Mouse (Mus musculus) forebrain, embryonic 12.5 days (tissue): Measurements from ENCODE around the gene Camkmt. TPM values are rescaled to one million over a fixed set of nuclear protein-coding genes. Genes with fewer than 3 reads are reported as not detected.

Experiments used
- ATAC-seq: fragments of 200-750 bp; cut with Nextera tagmentation; 2 replicates; pipeline ENCODE4 v1.8.0; 2017; ENCODE audit warnings: moderate TSS enrichment; ENCODE audit not compliant: low FRiP score
- H3K27ac ChIP-seq: fragments of 300-500 bp; sonication (generic); 2 replicates; pipeline ENCODE4 v1.5.1; 2016; ENCODE audit warnings: mild to moderate bottlenecking
- H3K27me3 ChIP-seq: fragments of 300-500 bp; sonication (generic); 2 replicates; pipeline ENCODE4 v1.6.1; 2016; ENCODE audit warnings: mild to moderate bottlenecking
- H3K36me3 ChIP-seq: fragments of 300-500 bp; sonication (generic); replicated peaks from 2 replicates; pipeline ENCODE4 v1.6.1; 2016; ENCODE audit warnings: mild to moderate bottlenecking
- H3K4me1 ChIP-seq: fragments of 300-500 bp; sonication (generic); 2 replicates; pipeline ENCODE4 v1.6.1; 2016
- H3K4me2 ChIP-seq: fragments of 300-500 bp; sonication (generic); 2 replicates; pipeline ENCODE4 v1.6.1; 2016; ENCODE audit warnings: mild to moderate bottlenecking, moderate library complexity
- H3K4me3 ChIP-seq: fragments of 300-500 bp; sonication (generic); replicated peaks from 2 replicates; pipeline ENCODE4 v1.5.1; 2016; ENCODE audit warnings: mild to moderate bottlenecking
- H3K9ac ChIP-seq: fragments of 300-500 bp; sonication (generic); 2 replicates; pipeline ENCODE4 v1.6.1; 2016; ENCODE audit warnings: mild to moderate bottlenecking
- H3K9me3 ChIP-seq: fragments of 300-500 bp; sonication (generic); 2 replicates; pipeline ENCODE4 v1.6.1; 2016
- WGBS: fragments of 180-500 bp; shearing (Covaris S2); methylation state at CpG from one replicate; pipeline ENCODE4 v1.1.7; 2016; 5-methylcytosine and 5-hydroxymethylcytosine counted together
- polyA plus RNA-seq: library from polyadenylated mRNA; unstranded; fragments of >200 nt; fragmentation: Nextera tagmentation; extraction: Ambion mirVana; gene quantifications from 2 replicates; pipeline ENCODE4 v1.2.1, GENCODE M21; 2016

Camkmt gene
- polyA plus RNA-seq, 1 experiment from 2014 or later = 16.0 TPM

DNA sequence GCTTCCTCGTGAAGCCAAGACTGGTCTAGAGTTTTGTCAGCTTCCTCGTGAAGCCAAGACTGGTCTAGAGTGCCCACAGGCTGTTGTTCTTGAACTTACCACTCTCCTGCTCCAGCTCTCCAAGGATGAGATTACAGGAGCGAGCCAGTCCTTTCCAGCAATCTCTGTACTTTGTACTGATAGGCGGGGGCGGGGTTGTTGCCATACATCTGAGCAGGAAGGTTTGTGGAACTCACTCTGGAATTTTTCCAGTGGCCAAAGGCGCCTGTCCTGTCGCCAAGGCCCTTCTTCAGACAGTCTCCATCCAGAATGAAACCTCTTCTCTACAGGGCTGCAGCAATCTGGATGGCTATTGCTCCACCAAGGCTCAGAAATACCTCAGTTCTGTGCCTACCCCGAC is 393.7 kb downstream of the Camkmt start:
- peaks cover 72% of the 10 kb centered on the region for H3K27me3 ChIP-seq
- no peak overlapping the region for H3K9ac ChIP-seq
- no peak for ATAC-seq
- no peak overlapping the region for H3K4me2 ChIP-seq
- no peaks in the 10 kb centered on the region for H3K9me3 ChIP-seq
- no peaks in the 10 kb centered on the region for H3K36me3 ChIP-seq
- no peak overlapping the region for H3K4me3 ChIP-seq
- H3K27ac ChIP-seq = no peak overlapping the region
- H3K4me1 ChIP-seq = peaks cover 32% of the 10 kb centered on the region
- WGBS = 65% methylated on average over 7 of the region's 8 CpGs

DNA sequence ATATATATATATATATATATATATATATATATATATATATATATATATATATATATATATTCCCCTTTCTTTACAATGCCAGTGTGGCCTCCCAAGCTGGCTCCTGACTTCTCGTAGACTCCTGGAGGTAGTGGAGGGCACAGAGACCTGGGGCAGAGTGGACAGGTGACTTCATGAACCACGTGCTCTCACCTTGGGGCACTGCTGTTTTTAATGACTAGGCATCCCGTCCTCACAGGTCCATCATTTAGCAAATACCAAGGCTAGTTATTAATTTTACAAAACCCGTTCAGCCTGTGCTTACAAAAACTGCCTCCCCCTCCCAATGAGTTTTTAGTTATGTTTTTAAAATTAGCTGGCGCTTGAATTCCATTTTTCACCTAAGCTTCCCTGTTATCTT is 394.2 kb downstream of the Camkmt start:
- H3K27ac ChIP-seq = no peak overlapping the region
- no peak overlapping the region; the same call in 1 of the 2 replicates for H3K4me3 ChIP-seq
- WGBS = 38% methylated on average over 5 of the region's 5 CpGs
- peaks cover 38% of the 10 kb centered on the region for H3K4me1 ChIP-seq
- no peaks in the 10 kb centered on the region for H3K9me3 ChIP-seq
- no peaks in the 10 kb centered on the region for H3K36me3 ChIP-seq
- peak overlapping the region; percentile 38; the same call in 1 of the 2 replicates for H3K9ac ChIP-seq
- peak overlapping the region; percentile 59 for H3K4me2 ChIP-seq
- H3K27me3 ChIP-seq = peaks cover 77% of the 10 kb centered on the region
- no peak for ATAC-seq

DNA sequence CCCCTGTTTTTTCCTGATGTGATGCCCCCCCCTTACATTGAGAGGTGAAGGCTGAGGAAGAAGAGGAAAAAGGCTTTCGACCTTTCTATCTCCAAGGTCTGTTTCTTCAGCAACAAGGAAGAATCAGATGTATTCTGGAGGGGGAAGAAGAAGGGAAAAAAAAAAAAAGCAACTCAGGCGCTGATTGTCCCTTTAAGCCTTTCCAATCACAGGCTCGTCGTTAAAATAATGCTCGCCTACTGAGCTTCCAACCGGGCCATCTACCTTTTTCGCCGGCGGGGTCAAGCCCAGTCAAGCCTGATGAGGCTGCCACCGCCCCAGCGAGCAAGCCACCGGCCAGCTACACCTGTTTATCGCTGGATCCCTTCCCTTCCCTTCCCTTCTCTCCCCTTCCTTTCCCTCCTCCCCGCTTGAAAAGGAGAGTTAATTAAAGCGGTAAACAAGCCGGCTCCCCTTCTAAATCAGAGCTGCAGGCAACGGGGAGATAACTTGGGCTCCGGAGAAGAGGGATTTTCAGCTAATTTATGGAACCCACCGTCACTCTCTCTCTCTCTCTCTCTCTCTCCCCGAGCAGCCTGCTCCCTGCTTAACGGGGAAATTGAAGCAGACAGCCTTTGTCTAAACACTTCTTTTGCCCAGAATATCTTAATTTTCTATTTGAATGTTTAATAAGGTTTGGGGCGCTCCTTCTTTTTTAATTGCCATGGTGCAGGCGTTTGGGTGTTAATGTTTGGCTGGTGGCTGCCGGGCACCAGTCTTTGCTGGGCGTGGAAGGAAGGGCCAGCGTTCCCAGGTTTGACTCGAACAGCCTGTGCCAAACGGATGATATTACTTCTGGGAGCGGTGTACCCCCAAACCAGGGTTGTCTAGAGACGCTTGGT is 395.0 kb downstream of the Camkmt start:
- peaks cover 42% of the 10 kb centered on the region for H3K4me1 ChIP-seq
- peak overlapping the region; percentile 66 for H3K27ac ChIP-seq
- H3K27me3 ChIP-seq = peaks cover 82% of the 10 kb centered on the region
- peak overlapping the region; percentile 38 for H3K9ac ChIP-seq
- no peak for ATAC-seq
- no peaks in the 10 kb centered on the region for H3K36me3 ChIP-seq
- WGBS = under 1% methylated on average over 30 of the region's 30 CpGs
- peak overlapping the region; percentile 31 for H3K4me3 ChIP-seq
- no peaks in the 10 kb centered on the region for H3K9me3 ChIP-seq
- peak overlapping the region; percentile 59 for H3K4me2 ChIP-seq

DNA sequence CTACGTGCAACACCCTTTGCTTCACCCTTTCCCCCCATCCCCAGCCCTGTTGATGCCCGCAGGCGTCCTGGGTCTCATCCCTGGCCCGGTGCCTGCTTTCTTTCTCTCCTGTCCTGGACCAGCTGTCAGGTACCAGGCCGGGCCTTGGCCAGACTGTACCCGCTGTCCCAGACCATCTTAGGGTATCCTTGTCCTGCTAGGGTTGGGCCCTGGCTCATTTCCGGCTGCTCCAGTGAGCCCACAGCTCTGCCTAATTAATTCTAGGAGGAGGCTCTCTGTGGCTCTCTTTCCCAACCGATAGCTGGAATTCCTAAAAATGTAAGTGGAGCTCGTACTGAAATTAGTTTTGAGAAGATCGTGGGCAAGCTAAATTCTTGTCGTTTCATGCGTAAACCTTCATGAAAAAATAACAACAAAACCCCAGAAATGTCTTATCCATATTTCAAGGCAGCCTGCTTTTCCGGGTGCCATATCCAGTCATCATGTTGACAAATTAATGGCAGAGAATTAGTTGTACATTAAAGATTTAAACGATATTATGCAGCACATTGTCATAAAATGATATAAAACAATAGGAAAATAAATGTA is 395.7 kb downstream of the Camkmt start:
- Histone ChIP-seq H3K27ac (peak overlapping the region; percentile 66), H3K9ac (peak overlapping the region; percentile 36), H3K9me3 (no peaks in the 10 kb centered on the region), H3K36me3 (no peaks in the 10 kb centered on the region), H3K4me3 (peak overlapping the region; percentile 36), H3K27me3 (peaks cover 82% of the 10 kb centered on the region), H3K4me1 (peaks cover 42% of the 10 kb centered on the region), H3K4me2 (peak overlapping the region; percentile 59)
- WGBS = under 1% methylated on average over 14 of the region's 14 CpGs
- 0 out of 2 replicates have a peak, but pooled peaks have one; percentile 10 for ATAC-seq

DNA sequence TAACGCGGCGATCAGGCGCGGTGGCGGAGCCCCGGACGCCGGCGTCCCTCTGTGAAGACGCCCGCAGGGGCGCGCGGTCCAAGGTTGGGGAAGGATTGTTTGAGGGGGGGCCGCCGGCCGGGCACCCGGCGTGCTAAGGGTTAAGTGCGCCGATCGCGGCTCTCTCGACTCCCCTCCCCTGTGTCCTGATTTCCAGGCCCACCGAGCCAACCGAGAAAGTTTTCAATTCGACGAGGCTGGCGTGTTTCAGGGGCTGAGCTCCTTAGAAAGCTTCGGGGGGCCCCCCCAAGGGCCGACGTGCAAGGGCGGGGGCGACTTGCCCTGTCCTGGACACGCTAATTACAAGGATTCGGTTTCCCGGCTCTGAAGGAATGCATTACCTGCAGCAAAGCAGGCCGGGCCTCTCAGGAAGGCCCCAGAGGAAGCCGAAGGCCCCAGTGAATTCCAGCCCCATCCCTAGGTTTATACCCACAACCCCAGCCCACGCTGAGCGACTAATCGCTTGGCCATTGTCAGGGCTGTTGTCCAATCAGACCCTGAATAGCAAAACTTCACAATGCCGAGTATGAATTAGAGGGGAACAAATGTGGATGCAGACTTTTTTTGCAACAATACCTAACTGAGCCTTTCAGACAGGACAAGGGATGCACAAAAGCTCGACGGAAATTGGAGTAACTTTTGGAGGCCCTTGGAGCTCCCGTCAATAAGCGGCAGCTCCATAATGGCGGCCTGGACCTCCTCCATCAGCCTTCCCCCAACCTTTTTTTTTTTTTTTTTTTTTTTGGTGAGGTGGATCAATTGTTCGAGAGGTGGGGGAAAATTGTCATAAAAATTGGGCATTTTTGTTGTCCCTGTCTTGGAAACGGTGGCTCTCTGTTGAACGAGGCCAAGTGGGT is 396.5 kb downstream of the Camkmt start:
- H3K4me1 ChIP-seq = peaks cover 42% of the 10 kb centered on the region
- peak; percentile 70 for ATAC-seq
- H3K36me3 ChIP-seq = no peaks in the 10 kb centered on the region
- no peaks in the 10 kb centered on the region for H3K9me3 ChIP-seq
- peak overlapping the region; percentile 36 for H3K4me3 ChIP-seq
- WGBS = under 1% methylated on average over 52 of the region's 52 CpGs
- peak overlapping the region; percentile 51 for H3K9ac ChIP-seq
- peak overlapping the region; percentile 59 for H3K4me2 ChIP-seq
- peaks cover 80% of the 10 kb centered on the region for H3K27me3 ChIP-seq
- peak overlapping the region; percentile 66 for H3K27ac ChIP-seq

DNA sequence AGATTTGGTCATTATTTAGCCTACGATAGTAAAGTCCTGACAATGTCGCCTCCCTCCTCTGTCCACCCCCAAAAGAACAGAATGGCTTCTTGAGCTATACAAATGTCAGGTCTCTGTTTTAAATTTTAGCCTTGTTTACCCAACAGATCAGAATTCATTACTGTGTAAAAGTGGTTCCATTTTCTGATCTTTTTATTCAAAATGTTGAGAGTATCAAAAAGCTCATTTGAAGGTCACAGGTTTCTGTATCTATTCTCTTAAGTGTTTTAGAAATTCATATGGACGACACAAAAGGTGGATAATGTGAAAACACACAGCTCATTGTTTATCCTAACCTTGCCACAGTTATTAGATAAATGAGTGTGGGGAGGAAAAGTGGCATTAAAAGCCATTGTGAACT is 397.2 kb downstream of the Camkmt start:
- Histone ChIP-seq H3K36me3 (no peaks in the 10 kb centered on the region), H3K4me2 (no peak overlapping the region), H3K9ac (no peak overlapping the region), H3K4me3 (no peak overlapping the region), H3K9me3 (no peaks in the 10 kb centered on the region), H3K27me3 (peaks cover 75% of the 10 kb centered on the region), H3K27ac (no peak overlapping the region), H3K4me1 (peaks cover 42% of the 10 kb centered on the region)
- ATAC-seq = no peak
- WGBS = 15% methylated on average over 3 of the region's 3 CpGs

DNA sequence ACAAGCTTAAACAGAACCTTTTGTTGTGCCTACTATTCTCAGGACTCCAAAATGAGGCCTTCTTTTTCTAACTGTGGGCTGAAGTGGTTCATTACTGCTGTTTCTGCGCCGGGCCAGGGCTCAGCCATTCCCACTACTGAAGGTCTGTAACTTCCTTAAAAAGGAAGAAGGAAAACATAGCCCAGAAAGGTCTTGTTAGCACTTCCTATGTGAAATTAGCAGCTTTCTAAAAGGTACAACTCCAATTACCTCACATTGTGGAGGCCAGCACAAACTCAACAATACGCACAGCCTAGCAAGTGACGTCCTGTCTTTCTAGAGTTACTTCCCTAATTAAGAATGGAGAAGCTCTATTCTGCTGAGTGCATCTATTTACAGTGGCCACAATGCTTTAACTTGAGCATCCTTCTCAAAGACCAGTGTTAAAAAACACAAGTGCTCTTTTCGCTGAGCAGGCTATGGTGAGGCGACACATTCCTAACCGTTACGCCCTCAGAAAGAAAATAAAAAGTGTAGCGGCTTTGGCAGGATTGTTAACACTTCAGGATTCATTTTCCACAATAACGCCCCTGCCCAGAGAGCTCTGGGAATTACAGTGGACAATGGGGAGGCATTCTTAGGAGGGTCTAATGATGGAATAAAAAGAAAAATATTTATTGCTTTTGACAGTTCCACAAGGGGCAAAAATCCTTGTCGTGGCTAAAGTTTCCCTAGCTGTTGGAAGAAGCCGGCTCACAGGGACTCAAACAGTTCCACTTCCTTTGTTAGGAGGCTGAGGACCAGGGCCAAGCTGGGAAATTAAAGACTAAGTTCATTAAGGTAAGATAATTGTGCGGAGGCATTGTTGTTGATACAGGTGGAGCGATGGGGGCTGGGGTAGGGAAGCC is 398.5 kb downstream of the Camkmt start:
- H3K4me1 ChIP-seq = peaks cover 42% of the 10 kb centered on the region
- no peak; the same call in 1 of the 2 replicates for ATAC-seq
- 3% methylated on average over 14 of the region's 14 CpGs for WGBS
- no peak overlapping the region for H3K4me3 ChIP-seq
- H3K36me3 ChIP-seq = no peaks in the 10 kb centered on the region
- H3K9ac ChIP-seq = no peak overlapping the region
- no peaks in the 10 kb centered on the region for H3K9me3 ChIP-seq
- peaks cover 63% of the 10 kb centered on the region for H3K27me3 ChIP-seq
- peak overlapping the region; percentile 9 for H3K27ac ChIP-seq
- H3K4me2 ChIP-seq = peak overlapping the region; percentile 4; the same call in 1 of the 2 replicates

DNA sequence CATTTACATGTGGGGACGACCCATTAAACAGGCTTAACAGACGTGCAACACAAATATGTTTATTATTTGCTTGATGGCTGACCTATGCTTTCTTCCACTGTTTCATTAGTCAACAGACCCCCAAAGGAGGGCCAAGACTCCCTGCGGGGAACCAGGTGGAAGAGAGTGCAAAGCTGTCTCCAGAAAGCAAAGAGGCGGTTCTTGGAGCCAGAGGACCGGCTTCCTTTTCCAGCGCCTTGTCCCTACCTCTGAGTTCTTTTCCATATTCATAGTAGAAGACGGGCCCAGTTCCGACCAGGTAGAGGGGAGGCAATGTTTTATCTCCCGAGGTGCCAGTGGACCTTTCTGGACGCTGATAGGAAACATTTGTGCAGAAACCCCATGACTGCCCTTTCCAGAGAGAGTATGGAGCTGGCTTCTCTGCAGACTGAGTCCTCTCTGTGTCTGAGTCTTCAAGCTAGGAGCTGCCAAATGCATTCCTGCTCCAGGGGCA is 399.2 kb downstream of the Camkmt start:
- WGBS = 2% methylated on average over 10 of the region's 10 CpGs
- Histone ChIP-seq H3K27ac (peak overlapping the region; percentile 9; the same call in 1 of the 2 replicates), H3K27me3 (peaks cover 61% of the 10 kb centered on the region), H3K36me3 (no peaks in the 10 kb centered on the region), H3K4me1 (peaks cover 42% of the 10 kb centered on the region), H3K4me2 (peak overlapping the region; percentile 4; the same call in 1 of the 2 replicates), H3K9me3 (no peaks in the 10 kb centered on the region), H3K4me3 (no peak overlapping the region), H3K9ac (no peak overlapping the region)
- ATAC-seq = no peak

DNA sequence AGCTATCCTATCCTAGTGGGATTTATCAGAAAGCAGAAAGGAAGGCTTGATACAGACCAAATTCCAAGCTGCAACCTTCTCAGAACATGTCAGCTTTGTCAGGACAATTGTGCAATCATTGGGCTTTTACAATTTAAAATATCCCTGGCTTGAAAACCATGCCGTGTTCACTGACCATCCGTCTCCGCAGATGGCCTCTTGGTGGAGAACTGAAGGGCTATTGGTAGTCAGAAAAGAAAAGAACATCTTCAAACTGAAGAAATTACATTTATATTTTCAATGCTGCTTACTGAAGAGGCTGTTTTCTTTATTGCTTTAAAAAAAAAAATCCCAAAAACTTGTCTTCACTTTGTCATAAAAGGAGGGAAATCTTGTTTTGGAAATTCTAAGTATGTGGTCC is 401.1 kb downstream of the Camkmt start:
- Histone ChIP-seq H3K36me3 (no peaks in the 10 kb centered on the region), H3K4me2 (no peak overlapping the region), H3K4me3 (no peak overlapping the region), H3K4me1 (peaks cover 23% of the 10 kb centered on the region), H3K27ac (no peak overlapping the region), H3K9me3 (peaks cover 11% of the 10 kb centered on the region; the same call in 1 of the 2 replicates), H3K27me3 (peaks cover 50% of the 10 kb centered on the region), H3K9ac (no peak overlapping the region)
- no peak for ATAC-seq
- 64% methylated on average over 3 of the region's 3 CpGs for WGBS

DNA sequence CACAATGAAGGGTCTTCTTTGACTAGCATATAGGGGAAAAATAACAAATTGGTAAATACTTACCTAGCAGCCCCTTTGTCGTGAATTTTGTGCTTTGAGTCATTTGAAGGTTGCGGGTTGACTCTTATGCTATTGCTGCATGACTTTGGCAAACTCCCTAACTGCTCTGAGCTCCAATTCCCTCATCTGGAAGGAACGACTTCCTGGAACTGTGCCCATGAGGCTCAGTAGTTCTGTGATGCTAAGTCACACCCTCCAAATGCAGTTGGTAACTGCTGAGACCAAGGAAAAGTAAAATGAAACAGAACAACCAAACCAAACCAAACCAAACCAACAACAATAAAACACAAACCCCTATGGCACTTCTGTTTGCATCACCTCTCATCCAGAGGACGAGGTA is 403.2 kb downstream of the Camkmt start:
- ATAC-seq = no peak
- no peak overlapping the region for H3K4me2 ChIP-seq
- H3K4me3 ChIP-seq = no peak overlapping the region
- H3K27me3 ChIP-seq = peaks cover 41% of the 10 kb centered on the region
- H3K27ac ChIP-seq = no peak overlapping the region
- 85% methylated on average over 4 of the region's 4 CpGs for WGBS
- H3K9ac ChIP-seq = no peak overlapping the region
- peaks cover 14% of the 10 kb centered on the region for H3K4me1 ChIP-seq
- H3K9me3 ChIP-seq = peaks cover 12% of the 10 kb centered on the region; the same call in 1 of the 2 replicates
- no peaks in the 10 kb centered on the region for H3K36me3 ChIP-seq
